Mouse (Mus musculus): ENCODE measurements around the gene Myg1. TPM values are rescaled to one million over a fixed set of nuclear protein-coding genes. Genes with fewer than 3 reads are reported as not detected.

Gene Myg1
- polyA plus RNA-seq, 2 experiments: 91.1 to 108 TPM

DNA sequence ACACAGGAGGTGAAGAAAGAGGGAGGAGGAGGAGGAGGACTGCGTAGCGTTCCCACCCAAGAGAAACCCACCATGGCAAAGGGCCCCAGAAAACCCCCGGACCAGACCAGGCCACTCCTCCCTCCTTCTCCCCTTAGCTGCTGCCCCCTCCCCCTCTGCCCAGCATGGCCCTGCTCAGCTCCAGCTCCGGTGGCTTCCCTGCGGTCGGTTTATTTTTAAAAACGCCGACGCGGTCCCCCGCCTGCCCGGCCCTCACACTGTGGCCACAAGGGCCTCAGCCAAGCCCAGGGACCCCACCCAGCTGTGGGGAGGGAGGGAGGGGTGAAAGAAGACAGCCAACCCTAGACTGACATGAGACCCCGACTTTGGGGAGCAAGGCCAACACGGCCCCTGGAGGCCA, 31.1 kb downstream of the Myg1 start:
- peak; percentile 62 for ATAC-seq (ENCODE audit: low FRiP score, low read depth)
- WGBS: 15% methylated on average over 11 of the region's 14 CpGs
- no peak for DNase-seq (ENCODE audit: low spot score)

DNA sequence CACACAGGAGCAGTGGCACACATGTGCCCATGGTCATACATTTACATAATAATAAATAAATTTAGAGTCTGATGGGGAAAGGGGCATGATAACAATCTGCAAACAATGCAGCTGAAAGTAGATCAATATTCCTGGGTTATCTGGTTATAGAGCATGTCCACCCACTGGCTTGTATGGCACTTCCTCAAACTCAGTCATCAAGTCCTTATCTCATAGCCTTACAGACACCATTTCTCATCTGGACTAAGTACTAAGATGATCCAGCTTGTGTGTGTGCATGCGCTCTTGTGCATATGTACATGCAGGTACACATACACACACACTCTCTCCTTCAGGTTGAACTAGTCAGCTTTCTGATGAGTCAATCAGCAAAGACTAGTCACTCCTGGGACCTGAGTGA, 33.2 kb downstream of the Myg1 start:
- Histone ChIP-seq H3K4me1 (ENCODE audit: control insufficient read depth, insufficient read depth, low read length) (peaks cover 14% of the 10 kb centered on the region; the same call in 1 of the 2 replicates), H3K9ac (ENCODE audit: low read depth, low read length, severe bottlenecking) (no peak overlapping the region), H3K27ac (replicated peaks; ENCODE audit: low read depth, low read length) (no peak overlapping the region), H3K9me3 (ENCODE audit: control insufficient read depth, low read length) (no peaks in the 10 kb centered on the region), H3K4me3 (replicated peaks; ENCODE audit: low read length) (0 out of 2 replicates have a peak overlapping the region, but pooled peaks have one; percentile 30), H3K27me3 (ENCODE audit: control insufficient read depth, insufficient read depth, low read length) (no peaks in the 10 kb centered on the region), H3K36me3 (ENCODE audit: control insufficient read depth, insufficient read depth, low read length) (no peaks in the 10 kb centered on the region), H3K4me2 (replicated peaks; ENCODE audit: low read depth, low read length, severe bottlenecking) (no peak overlapping the region)
- TF ChIP-seq POLR2A (IDR thresholded peaks at IDR 0.05; ENCODE audit: borderline replicate concordance, extremely low read depth, insufficient read depth, insufficient read length): no peak
- 91% methylated on average over 1 of the region's 1 CpGs for WGBS
- DNase-seq (ENCODE audit: low spot score): no peak
- no peak for ATAC-seq (ENCODE audit: low FRiP score, low read depth)

More for the DNA sequence above, 31.1 kb downstream of the Myg1 start:
- H3K27me3 ChIP-seq (ENCODE audit: control insufficient read depth, insufficient read depth, low read length): no peaks in the 10 kb centered on the region
- H3K4me1 ChIP-seq (ENCODE audit: control insufficient read depth, insufficient read depth, low read length): peaks cover 26% of the 10 kb centered on the region
- no peaks in the 10 kb centered on the region for H3K9me3 ChIP-seq (ENCODE audit: control insufficient read depth, low read length)
- H3K4me2 ChIP-seq (replicated peaks; ENCODE audit: low read depth, low read length, severe bottlenecking): peak overlapping the region; percentile 39
- H3K36me3 ChIP-seq (ENCODE audit: control insufficient read depth, insufficient read depth, low read length): no peaks in the 10 kb centered on the region
- no peak for TF ChIP-seq POLR2A (IDR thresholded peaks at IDR 0.05; ENCODE audit: borderline replicate concordance, extremely low read depth, insufficient read depth, insufficient read length)
- H3K9ac ChIP-seq (ENCODE audit: low read depth, low read length, severe bottlenecking): peak overlapping the region; percentile 38; the same call in 1 of the 2 replicates
- H3K27ac ChIP-seq (replicated peaks; ENCODE audit: low read depth, low read length): no peak overlapping the region; the same call in 1 of the 2 replicates
- H3K4me3 ChIP-seq (replicated peaks; ENCODE audit: low read length): no peak overlapping the region

DNA sequence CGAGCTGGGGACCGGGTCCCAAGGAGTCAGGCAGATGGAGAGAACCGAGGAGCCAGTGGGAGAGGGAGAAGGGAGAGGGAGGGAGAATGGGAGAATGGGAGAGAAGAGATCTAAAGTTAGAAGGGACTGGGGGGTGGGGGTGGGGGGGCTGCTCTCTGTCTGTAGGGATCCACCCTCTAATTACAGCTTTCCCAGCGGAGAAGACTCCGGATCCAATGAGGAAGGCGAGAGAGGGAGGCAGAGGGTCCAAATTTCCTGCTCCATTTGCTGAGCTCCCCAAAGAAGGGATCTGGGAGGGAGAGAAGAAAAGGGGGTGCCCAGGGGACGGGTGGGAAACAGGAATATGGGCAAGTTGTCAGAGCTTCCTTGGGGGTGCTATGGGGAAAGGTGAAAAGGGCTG, 34.7 kb downstream of the Myg1 start:
- DNase-seq (ENCODE audit: low spot score) (no peak), ATAC-seq (ENCODE audit: low FRiP score, low read depth) (no peak)
- H3K4me3 ChIP-seq (replicated peaks; ENCODE audit: low read length): peak overlapping the region; percentile 30
- H3K4me1 ChIP-seq (ENCODE audit: control insufficient read depth, insufficient read depth, low read length): peaks cover 29% of the 10 kb centered on the region
- no peak overlapping the region for H3K27ac ChIP-seq (replicated peaks; ENCODE audit: low read depth, low read length)
- peak overlapping the region; percentile 54 for H3K9ac ChIP-seq (ENCODE audit: low read depth, low read length, severe bottlenecking)
- no peaks in the 10 kb centered on the region for H3K27me3 ChIP-seq (ENCODE audit: control insufficient read depth, insufficient read depth, low read length)
- H3K9me3 ChIP-seq (ENCODE audit: control insufficient read depth, low read length): no peaks in the 10 kb centered on the region
- TF ChIP-seq POLR2A (IDR thresholded peaks at IDR 0.05; ENCODE audit: borderline replicate concordance, extremely low read depth, insufficient read depth, insufficient read length): no peak
- 10% methylated on average over 7 of the region's 7 CpGs for WGBS
- H3K36me3 ChIP-seq (ENCODE audit: control insufficient read depth, insufficient read depth, low read length): no peaks in the 10 kb centered on the region
- peak overlapping the region; percentile 47 for H3K4me2 ChIP-seq (replicated peaks; ENCODE audit: low read depth, low read length, severe bottlenecking)

DNA sequence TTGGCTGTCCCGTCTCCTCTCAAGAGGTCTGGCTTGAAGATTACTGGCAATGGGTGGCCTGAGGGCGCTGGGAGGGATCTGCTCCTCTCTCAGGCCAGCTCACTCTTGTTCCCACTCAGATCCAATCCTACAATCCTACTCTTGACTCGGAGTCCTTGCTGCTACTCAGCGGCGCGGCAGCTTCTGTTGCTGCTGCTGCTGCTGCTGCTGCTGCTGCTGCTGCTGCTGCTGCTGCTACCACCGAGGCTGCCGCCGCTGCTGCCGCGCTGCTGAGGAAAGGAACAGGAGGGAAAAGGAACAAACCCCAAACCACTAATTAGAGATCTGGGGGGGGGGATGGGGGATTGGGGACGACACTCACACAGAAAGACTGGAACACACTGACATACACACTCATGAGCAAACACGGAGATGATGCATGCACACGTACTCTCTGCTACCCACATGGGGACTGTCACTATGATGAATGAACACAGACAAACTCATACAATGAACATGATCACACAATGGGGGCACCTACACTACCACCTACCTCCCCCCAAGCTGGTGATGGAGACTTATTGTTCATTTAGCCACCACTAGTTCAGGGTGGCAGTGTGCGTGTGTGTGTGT, 35.3 kb downstream of the Myg1 start, which contains the start of gene Sp7:
Gene Sp7, minus strand, starts transcription at position 450 of the 612 bp plus-strand sequence.
- Histone ChIP-seq H3K4me2 (replicated peaks; ENCODE audit: low read depth, low read length, severe bottlenecking) (peak within 1 kb of the TSS; percentile 47), H3K27me3 (ENCODE audit: control insufficient read depth, insufficient read depth, low read length) (no peaks in the 10 kb centered on the region), H3K4me3 (replicated peaks; ENCODE audit: low read length) (peak within 1 kb of the TSS; percentile 30), H3K9ac (ENCODE audit: low read depth, low read length, severe bottlenecking) (peak within 1 kb of the TSS; percentile 54), H3K36me3 (ENCODE audit: control insufficient read depth, insufficient read depth, low read length) (no peaks in the 10 kb centered on the region), H3K27ac (replicated peaks; ENCODE audit: low read depth, low read length) (no peak within 1 kb of the TSS), H3K9me3 (ENCODE audit: control insufficient read depth, low read length) (no peaks in the 10 kb centered on the region), H3K4me1 (ENCODE audit: control insufficient read depth, insufficient read depth, low read length) (peaks cover 30% of the 10 kb centered on the region)
- DNase-seq (ENCODE audit: low spot score) (no peak), ATAC-seq (ENCODE audit: low FRiP score, low read depth) (no peak)
- 4% methylated on average over 14 of the region's 15 CpGs for WGBS
- TF ChIP-seq POLR2A (IDR thresholded peaks at IDR 0.05; ENCODE audit: borderline replicate concordance, extremely low read depth, insufficient read depth, insufficient read length): no peak

DNA sequence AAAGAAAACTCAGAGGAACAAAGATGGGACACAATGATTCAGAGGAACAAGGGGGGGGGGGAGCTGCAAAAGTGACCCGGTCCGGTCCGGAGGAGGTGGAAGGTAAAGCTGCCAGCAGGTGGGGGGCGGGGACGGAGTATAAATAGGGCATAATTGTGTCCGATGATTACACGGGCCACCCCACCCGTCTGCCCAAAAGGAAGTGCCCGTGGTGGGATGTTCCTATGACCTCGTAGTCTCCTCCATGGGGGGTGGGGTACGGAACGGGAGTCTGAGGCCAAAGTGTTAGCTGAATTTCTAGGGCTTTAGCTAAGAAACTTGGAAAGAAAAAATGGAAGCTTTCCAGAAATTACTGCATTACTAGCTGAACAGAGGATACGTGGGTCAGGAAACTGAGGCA, 38.5 kb downstream of the Myg1 start:
- Histone ChIP-seq H3K4me2 (replicated peaks; ENCODE audit: low read depth, low read length, severe bottlenecking) (peak overlapping the region; percentile 40; the same call in 1 of the 2 replicates), H3K4me3 (replicated peaks; ENCODE audit: low read length) (0 out of 2 replicates have a peak overlapping the region, but pooled peaks have one; percentile 16), H3K27ac (replicated peaks; ENCODE audit: low read depth, low read length) (no peak overlapping the region), H3K9ac (ENCODE audit: low read depth, low read length, severe bottlenecking) (peak overlapping the region; percentile 48; the same call in 1 of the 2 replicates), H3K27me3 (ENCODE audit: control insufficient read depth, insufficient read depth, low read length) (no peaks in the 10 kb centered on the region), H3K36me3 (ENCODE audit: control insufficient read depth, insufficient read depth, low read length) (no peaks in the 10 kb centered on the region), H3K4me1 (ENCODE audit: control insufficient read depth, insufficient read depth, low read length) (peaks cover 21% of the 10 kb centered on the region), H3K9me3 (ENCODE audit: control insufficient read depth, low read length) (no peaks in the 10 kb centered on the region)
- no peak for TF ChIP-seq POLR2A (IDR thresholded peaks at IDR 0.05; ENCODE audit: borderline replicate concordance, extremely low read depth, insufficient read depth, insufficient read length)
- 11% methylated on average over 13 of the region's 13 CpGs for WGBS
- ATAC-seq (ENCODE audit: low FRiP score, low read depth) (no peak), DNase-seq (ENCODE audit: low spot score) (no peak)

All from limb, embryonic 14.5 days (tissue).